Mouse (Mus musculus): ENCODE measurements at regions not wholly inside any gene's neighbourhood (a gene's known extent, or its start where the extent isn't known, plus 50 kb on each side); places are given as distances from the start of the nearest gene placed in this dataset.
"Not testable (repeated sequence)": the region's sequence is repeated elsewhere in the genome, so short reads cannot be mapped to it uniquely, and the experiment has no call there.

DNA sequence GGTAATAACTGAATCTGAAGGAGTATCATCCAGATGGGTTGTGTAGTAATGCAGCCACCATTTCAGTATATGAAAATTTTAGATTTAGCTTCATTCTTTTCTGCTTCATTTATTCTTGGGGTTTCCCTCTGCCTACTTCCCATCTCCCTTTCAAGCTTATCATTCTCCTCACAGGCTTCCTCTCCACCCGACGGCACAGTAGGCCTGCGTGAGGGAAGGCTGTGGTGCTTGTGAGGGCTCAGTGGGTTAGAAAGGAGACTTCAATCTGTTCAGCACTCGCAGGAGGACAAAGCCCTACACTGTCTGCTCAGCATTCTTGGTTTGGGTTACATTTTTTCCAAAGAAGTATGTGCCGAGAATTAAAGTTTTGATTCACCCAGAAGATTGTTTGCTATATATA, 804.2 kb upstream of the Olfr1507 start:
- not testable (repeated sequence) for TF ChIP-seq POLR2A (IDR thresholded peaks at IDR 0.05; ENCODE audit: low read depth, low read length); CTCF (conservative IDR thresholded peaks at IDR 0.05; ENCODE audit: insufficient read depth, insufficient read length, low read depth, low read length)

Measured in kidney, adult 2 months (tissue).